In genomic region chr11:3879836-3880235, GRCm38 (mm10) we compare ENCODE assay signal across 9 mouse cellular contexts. TPM values are rescaled to one million over a fixed set of nuclear protein-coding genes. Genes with fewer than 3 reads are reported as not detected.
DNase-seq lines count a peak whose midpoint lies in the region; ATAC-seq lines count a peak whose summit lies in the region.
"Had no signal": no experiment of that assay in that cellular context is flagged by ENCODE, and none has a peak within 500 bp of the region (broad histone marks: within the 10 kb centered on the region; RNA-seq: fewer than 3 reads in every experiment).

No protein-coding gene starts in this region.

- H3K4me2 ChIP-seq in liver, embryonic 13.5 days, result no peak overlapping the region
- H3K4me2 ChIP-seq: heart, embryonic 15.5 days had no signal

- no peaks in the 10 kb centered on the region for H3K9me3 ChIP-seq in liver, embryonic 13.5 days (replicated peaks)
- H3K9me3 ChIP-seq: heart, embryonic 15.5 days had no signal

- no peak overlapping the region for H3K27ac ChIP-seq in liver, embryonic 13.5 days
- H3K27ac ChIP-seq: heart, embryonic 15.5 days had no signal

- peak; percentile 64 for DNase-seq in CD4-positive helper T cell, adult 2 months (ENCODE audit: low read depth, low spot score)
- peak; percentile 57 for DNase-seq in T-cell, adult 2 months (ENCODE audit: low spot score)
- DNase-seq in cerebellum, postnatal 14 days, result peak; percentile 89 to 94
- DNase-seq in gastrocnemius, postnatal 10 days, result peak; percentile 79
- DNase-seq in kidney, postnatal 14 days, result peak; percentile 76
- peak; percentile 24 for DNase-seq in liver, embryonic 13.5 days
- peak; percentile 93 for DNase-seq in retina, embryonic 14.5 days (ENCODE audit: low spot score)
- peak; percentile 71 for DNase-seq in thymus, postnatal 25 days

- no peaks in the 10 kb centered on the region for H3K36me3 ChIP-seq in liver, embryonic 13.5 days
- H3K36me3 ChIP-seq: heart, embryonic 15.5 days had no signal

- H3K9ac ChIP-seq in liver, embryonic 13.5 days, result no peak overlapping the region
- H3K9ac ChIP-seq: heart, embryonic 15.5 days had no signal

- no peak for ATAC-seq in liver, embryonic 13.5 days (ENCODE audit: low read depth)

- no peak overlapping the region for H3K4me3 ChIP-seq in liver, embryonic 13.5 days (replicated peaks)
- H3K4me3 ChIP-seq: heart, embryonic 15.5 days had no signal

- 0 out of 2 replicates have a peak, but pooled peaks cover 4% of the 10 kb centered on the region for H3K4me1 ChIP-seq in liver, embryonic 13.5 days (replicated peaks)
- H3K4me1 ChIP-seq: heart, embryonic 15.5 days had no signal

- H3K27me3 ChIP-seq in liver, embryonic 13.5 days, result peaks cover 16% of the 10 kb centered on the region; the same call in 1 of the 2 replicates

- 26% methylated on average over 2 of the region's 2 CpGs for WGBS in liver, embryonic 13.5 days (ENCODE audit: insufficient replicate concordance)

RNA-seq across cellular contexts. Expression of gene 4921536K21Rik, which starts 15.1 kb away (rescaled TPM):
- total RNA-seq in gastrocnemius, postnatal 10 days (2021), result under 1 TPM in 1 of 2 experiments, not detected in 1; 0.23 TPM
- polyA plus RNA-seq in liver, embryonic 13.5 days (2015; fragmentation: Nextera tagmentation; extraction: Ambion mirVana), result 0.03 TPM in 1 of 2 replicates, not detected in the other

RNA-seq across cellular contexts. Expression of gene Dusp18, which starts 15.2 kb away (rescaled TPM):
- total RNA-seq in gastrocnemius, postnatal 10 days (2021), result 1 to 10 TPM; 2.1 to 2.8 TPM
- 0.43 and 0.48 TPM in 2 replicates for polyA plus RNA-seq in liver, embryonic 13.5 days (2015; fragmentation: Nextera tagmentation; extraction: Ambion mirVana)

RNA-seq across cellular contexts. Expression of gene Osbp2, which starts 16.1 kb away (rescaled TPM):
- total RNA-seq in gastrocnemius, postnatal 10 days (2021), result under 1 TPM; 0.49 to 0.88 TPM
- 0.18 and 0.27 TPM in 2 replicates for polyA plus RNA-seq in liver, embryonic 13.5 days (2015; fragmentation: Nextera tagmentation; extraction: Ambion mirVana)

RNA-seq across cellular contexts. Expression of gene Slc35e4, which starts 34.6 kb away (rescaled TPM):
- total RNA-seq in gastrocnemius, postnatal 10 days (2021), result 10 to 100 TPM; 15.8 to 19.4 TPM
- 0.45 and 0.68 TPM in 2 replicates for polyA plus RNA-seq in liver, embryonic 13.5 days (2015; fragmentation: Nextera tagmentation; extraction: Ambion mirVana)

RNA-seq across cellular contexts. Expression of gene Tcn2, which starts 52.1 kb away (rescaled TPM):
- 10 to 100 TPM; 17.4 to 22.2 TPM for total RNA-seq in gastrocnemius, postnatal 10 days (2021)
- polyA plus RNA-seq in liver, embryonic 13.5 days (2015; fragmentation: Nextera tagmentation; extraction: Ambion mirVana), result 14.8 and 15.9 TPM in 2 replicates

Comparison
In these comparisons a context has a peak if more than half of its experiments do, and no peak if none do; other contexts are left out.
1. DNase-seq: peak in every context shown above with its lines; median percentile 93 in retina, embryonic 14.5 days; 92 in cerebellum, postnatal 14 days; 79 in gastrocnemius, postnatal 10 days; 76 in kidney, postnatal 14 days; 71 in thymus, postnatal 25 days; 64 in CD4-positive helper T cell, adult 2 months; 57 in T-cell, adult 2 months; 24 in liver, embryonic 13.5 days.